Mouse (Mus musculus) midbrain, embryonic 11.5 days (tissue): Measurements from ENCODE around the gene Tmc8. TPM values are rescaled to one million over a fixed set of nuclear protein-coding genes. Genes with fewer than 3 reads are reported as not detected.
"Not testable (repeated sequence)": the region's sequence is repeated elsewhere in the genome, so short reads cannot be mapped to it uniquely, and the experiment has no call there.

Source experiments
- ATAC-seq: fragments of 200-750 bp; cut with Nextera tagmentation; 2 replicates; pipeline ENCODE4 v1.8.0; 2017; ENCODE audit warnings: moderate TSS enrichment, moderate library complexity; ENCODE audit not compliant: low FRiP score
- DNase-seq: peaks from one replicate; pipeline ENCODE4 v3.0.0; 2015; ENCODE audit warnings: low spot score; ENCODE audit errors: missing footprints
- H3K27ac ChIP-seq: fragments of 300-500 bp; sonication (generic); 2 replicates; pipeline ENCODE4 v1.5.1; 2014; ENCODE audit warnings: low read depth, low read length
- H3K27me3 ChIP-seq: fragments of 300-500 bp; sonication (generic); 2 replicates; pipeline ENCODE4 v1.6.1; 2014; ENCODE audit warnings: mild to moderate bottlenecking, low read length, moderate library complexity, mixed read lengths; ENCODE audit not compliant: control insufficient read depth, insufficient read depth
- H3K36me3 ChIP-seq: fragments of 300-500 bp; sonication (generic); 2 replicates; pipeline ENCODE4 v1.6.1; 2014; ENCODE audit warnings: mild to moderate bottlenecking, low read length, moderate library complexity, mixed read lengths; ENCODE audit not compliant: control insufficient read depth, insufficient read depth
- H3K4me1 ChIP-seq: fragments of 300-500 bp; sonication (generic); 2 replicates; pipeline ENCODE4 v1.6.1; 2014; ENCODE audit warnings: low read length; ENCODE audit not compliant: control insufficient read depth, insufficient read depth
- H3K4me2 ChIP-seq: fragments of 300-500 bp; sonication (generic); 2 replicates; pipeline ENCODE4 v1.6.1; 2014; ENCODE audit warnings: mild to moderate bottlenecking, moderate library complexity
- H3K4me3 ChIP-seq: fragments of 300-500 bp; sonication (generic); 2 replicates; pipeline ENCODE4 v1.5.1; 2014; ENCODE audit warnings: low read depth, low read length
- H3K9ac ChIP-seq: fragments of 300-500 bp; sonication (generic); 2 replicates; pipeline ENCODE4 v1.6.1; 2014; ENCODE audit warnings: low read length
- H3K9me3 ChIP-seq: fragments of 300-500 bp; sonication (generic); 2 replicates; pipeline ENCODE4 v1.6.1; 2016; ENCODE audit warnings: low read length; ENCODE audit not compliant: control insufficient read depth
- whole genome bisulfite sequencing: fragments of 180-500 bp; shearing (Covaris S2); extraction: QIAGEN DNeasy Blood & Tissue Kit; methylation state at CpG from one replicate; pipeline ENCODE4 v1.1.7; 2014; 5-methylcytosine and 5-hydroxymethylcytosine counted together
- polyA plus RNA-seq: library from polyadenylated mRNA; unstranded; fragments of >200 nt; fragmentation: Nextera tagmentation; extraction: Ambion mirVana; gene quantifications from 2 replicates; pipeline ENCODE4 v1.2.1, GENCODE M21; 2014

Gene Tmc8
- polyA plus RNA-seq, 1 experiment from 2014 or later, result 1.0 TPM

DNA sequence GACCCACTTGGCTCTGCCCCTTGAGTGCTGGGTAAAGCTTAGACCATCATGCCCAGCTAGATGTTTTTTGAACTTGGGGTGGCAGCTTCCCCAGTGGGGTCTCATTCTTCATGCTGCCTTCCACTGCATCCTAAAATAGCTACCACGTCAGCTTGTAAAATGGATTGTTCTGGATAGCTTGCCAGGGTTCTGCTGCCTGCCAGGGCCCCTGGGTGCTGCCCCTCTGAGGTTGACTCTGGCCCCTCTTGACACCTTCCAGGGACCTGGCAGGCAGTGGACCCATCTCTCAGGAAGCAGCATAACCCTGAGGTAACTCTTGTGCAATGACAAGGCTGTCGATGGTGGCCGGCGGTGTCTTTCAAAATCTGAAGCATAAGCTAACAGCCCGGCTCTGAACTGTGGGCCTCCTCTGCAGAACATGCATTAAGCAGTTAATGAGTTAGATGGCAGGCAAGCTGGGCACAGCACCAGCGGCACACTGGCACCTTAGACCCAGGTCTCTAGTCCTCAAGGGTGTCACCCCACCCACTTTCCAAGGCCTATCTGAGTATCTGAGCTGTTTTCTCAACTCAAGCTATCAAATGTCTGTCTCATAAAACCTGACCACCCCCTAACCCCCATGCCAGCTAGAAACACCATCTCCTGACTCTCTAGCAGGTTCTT, 33.0 kb downstream of the Tmc8 start:
- H3K4me2 ChIP-seq, result no peak overlapping the region
- H3K9ac ChIP-seq, result no peak overlapping the region
- H3K4me3 ChIP-seq, result no peak overlapping the region
- DNase-seq (no peak), ATAC-seq (no peak)
- no peaks in the 10 kb centered on the region for H3K9me3 ChIP-seq
- H3K4me1 ChIP-seq, result peaks cover 11% of the 10 kb centered on the region
- H3K27me3 ChIP-seq, result no peaks in the 10 kb centered on the region
- peaks cover 6% of the 10 kb centered on the region; the same call in 1 of the 2 replicates for H3K36me3 ChIP-seq
- H3K27ac ChIP-seq, result no peak overlapping the region
- WGBS, result 93% methylated on average over 6 of the region's 6 CpGs

DNA sequence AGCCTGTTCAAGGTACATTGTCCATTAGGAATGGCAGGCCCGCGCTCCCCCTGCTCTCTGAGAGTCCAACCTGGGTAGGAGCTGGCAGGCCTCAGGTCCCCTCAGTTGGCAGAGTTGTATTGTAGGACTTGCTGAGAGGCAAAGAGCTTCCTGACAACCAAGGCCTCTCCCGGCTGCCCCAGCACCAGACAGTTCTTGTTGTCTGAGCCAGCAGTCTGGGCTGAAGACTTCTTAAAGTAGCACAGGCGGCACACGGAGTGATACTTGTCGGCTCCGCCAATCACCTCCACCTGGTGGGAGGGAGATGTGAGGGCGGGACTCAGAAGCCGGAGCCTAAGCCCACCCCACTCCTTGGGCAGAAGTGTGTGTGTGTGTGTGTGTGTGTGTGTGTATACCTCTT, 34.0 kb downstream of the Tmc8 start:
- not testable (repeated sequence) for H3K9me3 ChIP-seq, H3K27me3 ChIP-seq, H3K36me3 ChIP-seq, H3K9ac ChIP-seq, H3K4me3 ChIP-seq, DNase-seq, H3K4me1 ChIP-seq, H3K4me2 ChIP-seq, ATAC-seq, H3K27ac ChIP-seq
- 95% methylated on average over 9 of the region's 9 CpGs for WGBS

DNA sequence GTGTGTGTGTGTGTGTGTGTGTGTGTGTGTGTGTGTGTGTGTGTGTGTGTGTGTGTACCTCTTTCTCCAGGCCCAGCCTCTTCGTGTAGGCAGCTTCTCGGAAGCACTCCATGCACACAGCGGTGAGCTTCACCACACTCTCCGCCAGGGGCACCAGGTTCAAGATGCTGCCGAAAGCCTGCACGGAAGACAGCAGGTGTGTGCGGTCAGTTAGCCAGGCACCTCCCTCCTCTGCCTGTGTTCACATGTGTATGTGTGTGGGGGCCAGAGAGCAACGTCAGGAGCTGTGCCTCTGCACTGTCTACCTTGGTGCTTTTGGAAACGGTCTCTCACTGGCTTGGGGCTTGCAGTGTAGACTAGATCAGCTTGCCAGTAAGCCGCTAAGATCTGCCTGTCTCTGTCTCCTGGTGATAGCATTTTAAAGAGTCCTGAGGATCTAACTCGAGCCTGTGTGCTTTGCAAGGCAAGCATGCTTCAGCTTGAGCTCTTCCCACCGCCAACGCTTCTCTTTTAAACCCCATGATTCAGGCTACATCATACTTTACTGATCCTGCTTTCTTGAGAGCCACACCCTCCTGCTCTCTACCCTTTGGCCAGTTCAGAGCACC, 34.6 kb downstream of the Tmc8 start:
- Histone ChIP-seq H3K4me2 (no peak overlapping the region), H3K27me3 (no peaks in the 10 kb centered on the region), H3K36me3 (peaks cover 8% of the 10 kb centered on the region; the same call in 1 of the 2 replicates), H3K27ac (no peak overlapping the region), H3K4me1 (no peaks in the 10 kb centered on the region), H3K9me3 (no peaks in the 10 kb centered on the region), H3K4me3 (no peak overlapping the region), H3K9ac (no peak overlapping the region)
- DNase-seq (no peak), ATAC-seq (no peak)
- 89% methylated on average over 13 of the region's 13 CpGs for WGBS

DNA sequence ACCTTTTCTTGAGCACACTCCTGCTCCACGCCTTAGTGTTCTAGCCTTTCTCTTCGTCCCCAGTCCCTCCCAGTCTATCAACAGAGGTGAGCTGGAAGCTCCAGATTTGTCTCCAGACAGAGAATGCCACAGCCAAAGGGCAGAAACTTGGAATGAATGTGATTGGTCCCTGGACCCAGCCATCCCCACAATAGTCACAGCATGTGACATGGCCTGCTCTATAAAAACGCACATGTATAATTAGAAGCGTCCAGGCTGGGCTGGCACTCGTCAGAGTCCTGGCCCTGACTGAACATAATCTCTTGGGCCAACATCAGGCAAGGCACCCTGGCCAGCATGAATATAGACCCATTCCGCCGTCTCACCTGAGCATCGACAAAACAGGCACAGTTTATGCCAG, 37.2 kb downstream of the Tmc8 start:
- Histone ChIP-seq H3K9me3 (no peaks in the 10 kb centered on the region), H3K27me3 (no peaks in the 10 kb centered on the region), H3K36me3 (peaks cover 4% of the 10 kb centered on the region; the same call in 1 of the 2 replicates), H3K4me1 (peaks cover 3% of the 10 kb centered on the region), H3K27ac (no peak overlapping the region), H3K4me3 (no peak overlapping the region), H3K9ac (no peak overlapping the region), H3K4me2 (no peak overlapping the region)
- DNase-seq, result no peak
- WGBS, result 77% methylated on average over 8 of the region's 8 CpGs
- ATAC-seq, result no peak

DNA sequence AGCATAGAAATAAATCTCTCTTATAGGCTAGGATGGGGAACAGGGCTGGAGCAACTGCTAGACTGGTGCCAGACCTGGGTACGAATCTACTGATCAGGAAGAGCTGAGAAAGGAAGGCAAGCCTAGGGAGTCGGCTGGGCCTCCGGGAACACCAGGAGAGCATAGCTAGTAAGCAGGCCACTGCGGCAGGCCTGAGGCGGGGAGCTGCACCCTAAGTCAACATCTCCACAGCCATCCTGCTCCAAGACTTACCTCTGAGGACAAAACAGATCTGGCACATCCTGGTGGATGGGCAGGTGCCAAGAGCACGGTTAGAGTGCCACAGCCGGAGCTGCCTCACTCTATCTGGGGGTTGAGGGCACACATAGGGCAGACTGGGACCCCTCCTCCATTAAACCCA, 38.3 kb downstream of the Tmc8 start:
- no peak overlapping the region for H3K4me2 ChIP-seq

DNA sequence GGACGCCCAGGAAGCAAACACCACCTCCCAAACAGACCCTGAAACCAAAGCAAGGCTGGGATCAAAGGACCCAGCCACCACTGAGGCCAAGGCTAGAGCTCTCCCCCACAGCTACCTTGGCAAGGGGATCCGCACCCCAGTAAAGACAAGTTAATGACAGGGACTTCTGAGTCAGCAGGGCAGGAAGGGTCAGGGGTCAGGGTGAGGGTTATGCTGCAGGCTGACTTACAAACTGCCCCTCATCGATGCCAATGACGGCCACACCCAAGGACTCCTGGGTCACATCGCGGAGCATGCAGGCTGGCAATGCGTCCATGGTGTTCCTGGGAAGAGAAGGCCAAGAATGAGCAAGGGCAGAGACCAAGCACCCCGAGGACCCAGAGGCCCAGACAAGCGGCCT, 40.0 kb downstream of the Tmc8 start:
- 90% methylated on average over 9 of the region's 9 CpGs for whole genome bisulfite sequencing

More for the DNA sequence above, 38.3 kb downstream of the Tmc8 start:
- Histone ChIP-seq H3K27me3 (no peaks in the 10 kb centered on the region), H3K27ac (no peak overlapping the region), H3K9ac (no peak overlapping the region), H3K36me3 (peaks cover 2% of the 10 kb centered on the region; the same call in 1 of the 2 replicates), H3K4me1 (peaks cover 13% of the 10 kb centered on the region), H3K9me3 (no peaks in the 10 kb centered on the region), H3K4me3 (no peak overlapping the region)
- WGBS, result 95% methylated on average over 7 of the region's 7 CpGs
- ATAC-seq (no peak), DNase-seq (no peak)

DNA sequence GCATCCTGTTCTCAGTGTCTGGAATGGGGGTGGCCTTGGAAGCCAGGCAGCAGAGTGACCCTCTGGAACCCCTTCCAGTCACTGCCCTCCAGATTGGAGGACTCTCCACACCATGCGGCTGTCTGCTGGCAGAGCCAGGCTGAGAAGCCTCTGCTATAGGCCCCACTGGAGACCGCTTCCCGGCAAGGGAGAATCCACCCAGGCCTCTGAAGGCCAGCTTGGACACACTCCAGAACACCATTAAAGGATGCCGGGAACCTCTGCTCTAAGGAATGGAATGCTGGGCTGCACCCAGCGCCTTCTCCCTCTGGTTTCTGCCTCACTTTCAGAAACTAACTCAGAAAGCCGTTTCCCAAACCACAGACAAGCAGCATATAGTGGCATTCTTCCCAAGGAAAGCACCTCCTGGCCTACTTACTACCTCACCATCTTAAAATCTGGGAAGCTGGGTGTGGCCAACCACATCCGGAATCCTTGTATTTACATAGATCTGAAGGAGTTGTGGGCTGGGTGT, 40.9 kb downstream of the Tmc8 start:
- H3K4me3 ChIP-seq, result no peak overlapping the region
- peaks cover 21% of the 10 kb centered on the region for H3K4me1 ChIP-seq
- peaks cover 2% of the 10 kb centered on the region; the same call in 1 of the 2 replicates for H3K36me3 ChIP-seq
- DNase-seq (no peak), ATAC-seq (no peak)
- H3K27ac ChIP-seq, result no peak overlapping the region
- no peaks in the 10 kb centered on the region for H3K27me3 ChIP-seq
- no peaks in the 10 kb centered on the region for H3K9me3 ChIP-seq
- WGBS, result 94% methylated on average over 7 of the region's 7 CpGs
- H3K9ac ChIP-seq, result no peak overlapping the region
- H3K4me2 ChIP-seq, result no peak overlapping the region

More for the DNA sequence above, 40.0 kb downstream of the Tmc8 start:
- Histone ChIP-seq H3K4me2 (no peak overlapping the region), H3K36me3 (peaks cover 2% of the 10 kb centered on the region; the same call in 1 of the 2 replicates), H3K4me1 (peaks cover 21% of the 10 kb centered on the region), H3K27me3 (no peaks in the 10 kb centered on the region), H3K9me3 (no peaks in the 10 kb centered on the region), H3K4me3 (no peak overlapping the region), H3K9ac (no peak overlapping the region), H3K27ac (no peak overlapping the region)
- no peak for DNase-seq
- ATAC-seq, result no peak

DNA sequence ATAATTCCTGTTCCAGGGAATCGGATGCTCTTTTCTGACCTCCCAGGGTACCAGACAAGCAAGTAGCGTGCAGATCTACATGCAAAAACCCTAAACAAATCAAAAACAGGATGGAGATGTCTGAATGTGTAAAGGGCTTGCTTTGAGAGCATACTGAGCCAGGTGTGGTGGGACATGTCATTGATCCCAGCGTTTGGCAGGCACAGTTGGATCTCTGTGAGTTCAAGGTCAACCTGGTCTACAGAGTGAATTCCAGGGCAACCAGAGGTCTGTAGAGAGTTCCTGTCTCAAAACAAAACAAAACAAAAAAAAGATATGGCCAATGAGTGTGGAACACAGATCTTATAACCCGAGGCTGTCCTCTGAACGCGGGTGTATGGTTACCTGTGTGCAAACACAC, 41.5 kb downstream of the Tmc8 start:
- H3K36me3 ChIP-seq, result peaks cover 2% of the 10 kb centered on the region; the same call in 1 of the 2 replicates

More for the DNA sequence above, 41.5 kb downstream of the Tmc8 start:
- Histone ChIP-seq H3K4me1 (peaks cover 21% of the 10 kb centered on the region), H3K27me3 (no peaks in the 10 kb centered on the region), H3K4me2 (no peak overlapping the region), H3K27ac (no peak overlapping the region), H3K9ac (no peak overlapping the region), H3K4me3 (no peak overlapping the region), H3K9me3 (no peaks in the 10 kb centered on the region)
- 95% methylated on average over 6 of the region's 6 CpGs for WGBS
- DNase-seq, result no peak
- no peak for ATAC-seq
